Mouse (Mus musculus) G1E (cell line): Measurements from ENCODE around the gene Lilr4b. TPM values are rescaled to one million over a fixed set of nuclear protein-coding genes. Genes with fewer than 3 reads are reported as not detected.
"Not testable (repeated sequence)": the region's sequence is repeated elsewhere in the genome, so short reads cannot be mapped to it uniquely, and the experiment has no call there.

Source experiments
- ATAC-seq: 2 replicates; pipeline ENCODE4 v1.8.0; 2016; ENCODE audit warnings: mild to moderate bottlenecking; ENCODE audit not compliant: insufficient number of reproducible peaks, poor library complexity, low FRiP score, severe bottlenecking; ENCODE audit errors: extremely low read depth
- DNase-seq: peaks from one replicate; pipeline ENCODE4 v3.0.0; 2012; ENCODE audit warnings: low spot score
- H3K27me3 ChIP-seq: 2 replicates; pipeline ENCODE4 v1.6.1; 2012; ENCODE audit warnings: mild to moderate bottlenecking, low read length, inconsistent platforms; ENCODE audit not compliant: insufficient read depth
- H3K36me3 ChIP-seq: replicated peaks from 2 replicates; pipeline ENCODE3; 2012; ENCODE audit warnings: mild to moderate bottlenecking, inconsistent platforms
- H3K4me1 ChIP-seq: 2 replicates; pipeline ENCODE4 v1.6.1; 2012; ENCODE audit warnings: low read depth, low read length, inconsistent platforms, mixed read lengths; ENCODE audit not compliant: insufficient read depth
- H3K4me3 ChIP-seq: 2 replicates; pipeline ENCODE4 v1.5.1; 2012; ENCODE audit warnings: low read depth, mild to moderate bottlenecking, inconsistent platforms, low read length, moderate library complexity, mixed read lengths
- H3K9me3 ChIP-seq: replicated peaks from 2 replicates; pipeline ENCODE4 v1.6.1; 2012; ENCODE audit warnings: inconsistent platforms
- CTCF ChIP-seq: IDR thresholded peaks from 2 replicates; pipeline ENCODE4 v1.5.1; 2012; ENCODE audit warnings: low read depth, low read length, inconsistent platforms, mixed read lengths
- GATA1 ChIP-seq: IDR thresholded peaks from 2 replicates; pipeline ENCODE4 v1.6.1; 2012; ENCODE audit warnings: borderline replicate concordance, low read length, inconsistent platforms, mixed read lengths
- GATA2 ChIP-seq: IDR thresholded peaks from 2 replicates; pipeline ENCODE4 v1.6.1; 2012; ENCODE audit warnings: low read depth, low read length, inconsistent platforms, borderline replicate concordance
- POLR2AphosphoS5 ChIP-seq: IDR thresholded peaks from 2 replicates; pipeline ENCODE4 v1.6.1; 2012; ENCODE audit warnings: low read depth, low read length, inconsistent platforms; ENCODE audit not compliant: insufficient replicate concordance
- TAL1 ChIP-seq: conservative IDR thresholded peaks from 2 replicates; pipeline ENCODE4 v1.6.1; 2012; ENCODE audit warnings: low read depth, low read length, inconsistent platforms, mixed read lengths
- polyA plus RNA-seq: library from polyadenylated mRNA; stranded (reverse); fragments of >175 nt; gene quantifications from 2 replicates; pipeline ENCODE4 v1.2.3, GENCODE M21; 2012
- total RNA-seq, 2 experiments: library from RNA; stranded (forward) in 1 of 2; stranded (reverse) in 1 of 2; fragments of 200-1000 nt in 1 of 2; fragments of >200 nt in 1 of 2; fragmentation: Nextera tagmentation in 1 of 2; gene quantifications; 2 replicates each; pipeline ENCODE4 v1.2.3; 2014 to 2017

Gene Lilr4b
- total RNA-seq (2014; fragmentation: Nextera tagmentation), result not detected in 2 replicates
- total RNA-seq (2017), result 4.4 and 4.6 TPM in 2 replicates
- polyA plus RNA-seq, result not detected in 2 replicates

- not testable (repeated sequence) for H3K36me3 ChIP-seq, H3K4me1 ChIP-seq, ATAC-seq, H3K9me3 ChIP-seq, H3K4me3 ChIP-seq, H3K27me3 ChIP-seq, DNase-seq
Measured at GRCm38 (mm10) chr10:51480397-51480796, at the start of gene Lilr4b, which contains the start of gene Gm49339. Lilr4b (plus strand) TSS chr10:51480632. Gm49339 (plus strand) TSS chr10:51480612.

- Histone ChIP-seq H3K4me1 (peaks cover 3% of the 10 kb centered on the region; the same call in 1 of the 2 replicates), H3K36me3 (no peaks in the 10 kb centered on the region), H3K4me3 (no peak overlapping the region), H3K9me3 (no peaks in the 10 kb centered on the region), H3K27me3 (no peaks in the 10 kb centered on the region)
- ATAC-seq (peak; percentile 60), DNase-seq (no peak)
- TF ChIP-seq GATA1 (no peak), GATA2 (no peak), TAL1 (no peak), CTCF (no peak), POLR2AphosphoS5 (no peak)
Measured at GRCm38 (mm10) chr10:51432940-51433339, 47.5 kb upstream of the Lilr4b start.

GRCm38 (mm10) chr10:51435684-51436083, 44.7 kb upstream of the Lilr4b start:
- Histone ChIP-seq H3K27me3 (no peaks in the 10 kb centered on the region), H3K4me3 (no peak overlapping the region), H3K9me3 (no peaks in the 10 kb centered on the region), H3K4me1 (peaks cover 3% of the 10 kb centered on the region; the same call in 1 of the 2 replicates), H3K36me3 (no peaks in the 10 kb centered on the region)
- ATAC-seq (no peak), DNase-seq (no peak)
- TF ChIP-seq CTCF (no peak), POLR2AphosphoS5 (no peak), GATA1 (no peak), GATA2 (no peak), TAL1 (no peak)

- no peaks in the 10 kb centered on the region for H3K4me1 ChIP-seq
- TF ChIP-seq GATA1 (no peak), POLR2AphosphoS5 (no peak), TAL1 (no peak), GATA2 (no peak), CTCF (no peak)
- no peak overlapping the region for H3K4me3 ChIP-seq
- no peaks in the 10 kb centered on the region for H3K9me3 ChIP-seq
- no peaks in the 10 kb centered on the region for H3K36me3 ChIP-seq
- no peaks in the 10 kb centered on the region for H3K27me3 ChIP-seq
- ATAC-seq (no peak), DNase-seq (no peak)
Measured at GRCm38 (mm10) chr10:51451610-51452009, 28.8 kb upstream of the Lilr4b start.

- Histone ChIP-seq H3K4me1 (no peaks in the 10 kb centered on the region), H3K4me3 (no peak overlapping the region), H3K9me3 (no peaks in the 10 kb centered on the region), H3K27me3 (no peaks in the 10 kb centered on the region), H3K36me3 (no peaks in the 10 kb centered on the region)
- no peak for TF ChIP-seq GATA2
- TF ChIP-seq CTCF, result no peak
- no peak for TF ChIP-seq TAL1
- no peak for TF ChIP-seq POLR2AphosphoS5
- no peak for TF ChIP-seq GATA1
- DNase-seq, result no peak
- no peak; the same call in 1 of the 2 replicates for ATAC-seq
Measured at GRCm38 (mm10) chr10:51453616-51454298, 26.7 kb upstream of the Lilr4b start.

GRCm38 (mm10) chr10:51454365-51454764, 26.1 kb upstream of the Lilr4b start:
- DNase-seq, result no peak

GRCm38 (mm10) chr10:51455762-51456161, 24.7 kb upstream of the Lilr4b start:
- Histone ChIP-seq H3K4me1 (no peaks in the 10 kb centered on the region), H3K36me3 (no peaks in the 10 kb centered on the region), H3K9me3 (no peaks in the 10 kb centered on the region), H3K27me3 (no peaks in the 10 kb centered on the region), H3K4me3 (no peak overlapping the region)
- TF ChIP-seq TAL1 (no peak), GATA2 (no peak), POLR2AphosphoS5 (no peak), GATA1 (no peak), CTCF (no peak)
- DNase-seq (no peak), ATAC-seq (no peak)

More at GRCm38 (mm10) chr10:51454365-51454764, 26.1 kb upstream of the Lilr4b start:
- no peak for TF ChIP-seq GATA1
- no peak for TF ChIP-seq TAL1
- Histone ChIP-seq H3K4me3 (no peak overlapping the region), H3K27me3 (no peaks in the 10 kb centered on the region), H3K4me1 (no peaks in the 10 kb centered on the region), H3K36me3 (no peaks in the 10 kb centered on the region), H3K9me3 (no peaks in the 10 kb centered on the region)
- ATAC-seq, result no peak
